Mouse (Mus musculus) Patski (cell line): ENCODE measurements around the gene Slc22a5. TPM values are rescaled to one million over a fixed set of nuclear protein-coding genes. Genes with fewer than 3 reads are reported as not detected.
"Not testable (repeated sequence)": the region's sequence is repeated elsewhere in the genome, so short reads cannot be mapped to it uniquely, and the experiment has no call there.

Source experiments
- ATAC-seq: fragments of 100-300 bp; one replicate; pipeline ENCODE4 v1.8.0; 2021
- CTCF ChIA-PET: fragments of 350-600 bp; sonication (Branson Sonifier 250); formaldehyde crosslinking; loops from one replicate; lab custom pipeline; 2022; ENCODE audit warnings: inconsistent platforms; lab: Charles Lee
- POLR2A ChIA-PET: fragments of 350-600 bp; sonication (Branson Sonifier 250); formaldehyde crosslinking; loops from one replicate; lab custom pipeline; 2022; ENCODE audit warnings: antibody characterized with exemption, inconsistent platforms; lab: Charles Lee
- DNase-seq: peaks from one replicate; pipeline ENCODE4 v3.0.0-alpha.2; 2011; ENCODE audit warnings: low read depth, low spot score
- H3K27me3 ChIP-seq: fragments of 371-371 bp; one replicate; pipeline ENCODE4 v1.5.1; 2021
- CTCF ChIP-seq: fragments of 100-300 bp; IDR thresholded peaks from one replicate; pipeline ENCODE4 v1.5.1; 2021
- in situ Hi-C: fragments of 300-500 bp; cut with MboI; formaldehyde crosslinking; loops from 3 replicates; pipeline ENCODE4 v1.11.1; 2018; ENCODE audit warnings: low pct_unique_long_range_greater_than_20kb, mixed read lengths
- polyA plus RNA-seq: library from polyadenylated mRNA; unstranded; gene quantifications from one replicate; pipeline ENCODE4 v1.2.3, GENCODE M21; 2021

The Slc22a5 gene
- polyA plus RNA-seq, 1 experiment from 2014 or later = 26.7 TPM

DNA sequence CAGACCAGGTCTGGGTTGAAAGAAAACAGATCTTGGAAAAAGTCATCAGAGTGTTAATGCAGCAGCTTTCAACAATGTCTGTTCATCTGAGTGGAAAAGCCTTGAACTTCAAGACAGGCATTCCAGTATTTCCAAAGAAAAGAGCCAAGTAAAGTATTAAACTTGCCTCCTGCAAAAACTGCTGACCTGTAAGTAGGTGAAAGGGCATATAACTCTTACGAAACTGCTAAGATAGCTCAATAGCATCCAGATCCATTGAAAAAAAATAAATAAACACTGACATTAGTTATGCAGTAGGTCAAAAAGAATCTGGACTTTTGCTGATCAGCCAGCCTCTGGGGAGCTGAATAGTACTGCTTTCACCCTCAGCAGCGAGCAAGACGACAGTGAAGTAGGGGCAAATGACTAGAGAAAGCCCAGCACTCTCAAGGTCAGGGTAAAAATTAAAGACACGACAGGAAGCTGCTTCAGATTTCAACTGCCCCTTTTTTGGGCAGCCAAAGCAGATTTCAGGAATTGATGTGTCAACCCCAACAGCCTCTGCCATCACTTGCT, 2.3 kb downstream of the Slc22a5 start:
- in situ Hi-C loops = loop anchor here (25.0 kb wide), 1 partner anchor 427 kb away; the partner anchor contains the start of genes Gm10447, Gm9837 and Shroom1
- no peak for ATAC-seq
- POLR2A ChIA-PET = interaction anchor here (0.9 to 1.2 kb wide), 2 partner anchors 12 to 31 kb away, joined by 3 read pairs; no protein-coding TSS in a partner anchor
- TF ChIP-seq CTCF = no peak
- H3K27me3 ChIP-seq = no peaks in the 10 kb centered on the region
- peak; percentile 28 for DNase-seq
- CTCF ChIA-PET = interaction anchor here (1.1 to 1.3 kb wide), 2 partner anchors 9 to 39 kb away, joined by 4 read pairs; no protein-coding TSS in a partner anchor

DNA sequence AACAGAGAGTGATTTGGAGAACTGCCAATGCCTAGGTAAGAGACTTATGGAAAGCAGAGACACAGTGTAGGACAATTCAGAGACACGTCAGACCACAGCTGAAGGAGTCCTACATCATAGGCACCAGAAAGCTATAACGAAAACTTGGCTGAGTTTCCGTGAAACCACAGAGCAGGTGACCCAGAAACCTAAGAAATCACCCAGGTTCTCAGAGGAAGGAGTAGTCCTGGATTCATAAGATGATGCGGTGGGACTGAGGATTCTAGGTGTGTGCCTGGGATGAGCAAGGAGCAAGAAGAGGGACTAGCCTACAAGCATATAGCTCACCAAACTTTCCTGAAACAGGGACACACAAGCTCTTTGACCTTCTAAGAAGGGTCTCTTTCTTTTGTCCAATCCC, 3.2 kb downstream of the Slc22a5 start:
- ATAC-seq (no peak), DNase-seq (no peak)
- TF ChIP-seq CTCF = no peak
- ChIA-PET POLR2A (interaction anchor here (1.2 kb wide), 1 partner anchor 30 kb away, joined by 3 read pairs; no protein-coding TSS in a partner anchor), CTCF (interaction anchor here (1.0 to 1.3 kb wide), 2 partner anchors 8 to 153 kb away, joined by 3 to 4 read pairs; no protein-coding TSS in a partner anchor)
- in situ Hi-C loops = loop anchor here (25.0 kb wide), 1 partner anchor 426 kb away; the partner anchor contains the start of genes Gm10447, Gm9837 and Shroom1
- no peaks in the 10 kb centered on the region for H3K27me3 ChIP-seq

GRCm38 (mm10) chr11:53883287-53883686, 8.2 kb downstream of the Slc22a5 start:
- in situ Hi-C loops = loop anchor here (25.0 kb wide), 1 partner anchor 421 kb away; the partner anchor contains the start of genes Gm10447, Gm9837 and Shroom1
- ChIA-PET CTCF (no interaction called here), POLR2A (no interaction called here)
- DNase-seq (no peak), ATAC-seq (no peak)
- no peak for TF ChIP-seq CTCF
- H3K27me3 ChIP-seq = no peaks in the 10 kb centered on the region

- H3K27me3 ChIP-seq, POLR2A ChIA-PET, ATAC-seq, DNase-seq: not testable (repeated sequence)
- peak; percentile 33 for TF ChIP-seq CTCF
- in situ Hi-C loops = loop anchor here (25.0 kb wide), 1 partner anchor 416 kb away; the partner anchor contains the start of genes Gm10447, Gm9837 and Shroom1
- CTCF ChIA-PET = interaction anchor here (1.8 kb wide), 1 partner anchor 141 kb away, joined by 4 read pairs; no protein-coding TSS in a partner anchor
These were observed 13.4 kb downstream of the Slc22a5 start for GRCm38 (mm10) chr11:53878096-53878495.

DNA sequence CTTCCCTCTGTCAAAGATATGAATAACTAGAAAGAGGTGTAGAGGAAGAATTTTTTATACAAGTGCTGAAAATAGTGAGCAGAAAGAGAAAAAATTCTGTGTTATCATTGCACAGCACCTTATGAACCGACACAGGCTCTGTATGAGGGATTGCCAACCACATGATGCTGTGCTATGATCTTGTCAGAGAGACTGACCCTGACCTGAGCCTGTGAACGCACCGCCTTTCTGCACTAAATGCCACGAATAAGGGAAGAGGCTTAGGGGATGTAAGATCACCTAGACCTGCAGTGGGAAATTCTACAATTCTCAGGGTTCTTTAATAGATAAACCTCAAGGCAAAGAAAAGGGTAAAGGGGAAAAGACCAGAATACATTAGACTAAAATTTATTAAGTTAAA, 15.0 kb downstream of the Slc22a5 start:
- CTCF ChIA-PET = no interaction called here

DNA sequence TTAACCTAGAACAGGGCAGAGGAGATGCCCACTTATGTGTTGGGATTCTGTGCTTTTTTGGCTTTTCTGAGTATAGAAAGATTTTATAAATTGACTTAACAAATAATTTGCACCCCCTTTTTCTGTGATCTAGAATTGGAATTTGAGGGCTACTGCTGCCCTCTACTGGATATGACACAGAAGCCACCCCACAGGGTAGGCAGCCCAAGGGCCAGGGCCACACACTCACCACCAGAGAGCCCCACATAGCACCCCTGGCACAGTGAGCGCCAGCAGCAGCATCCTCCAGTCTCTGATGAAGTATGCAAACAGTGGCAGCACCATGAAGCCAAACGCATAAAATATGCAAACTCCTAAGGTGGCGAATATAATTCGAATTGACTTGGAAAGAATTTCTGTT, 16.8 kb downstream of the Slc22a5 start:
- DNase-seq = no peak
- POLR2A ChIA-PET = no interaction called here
- CTCF ChIA-PET = no interaction called here
- peak; percentile 76 for TF ChIP-seq CTCF
- in situ Hi-C loops = loop anchor here (25.0 kb wide), 1 partner anchor 412 kb away; the partner anchor contains the start of genes Gm10447, Gm9837 and Shroom1
- no peaks in the 10 kb centered on the region for H3K27me3 ChIP-seq
- ATAC-seq = no peak

More for the DNA sequence above, 15.0 kb downstream of the Slc22a5 start:
- H3K27me3 ChIP-seq = no peaks in the 10 kb centered on the region
- TF ChIP-seq CTCF = no peak
- in situ Hi-C loops = loop anchor here (25.0 kb wide), 1 partner anchor 414 kb away; the partner anchor contains the start of genes Gm10447, Gm9837 and Shroom1
- DNase-seq (no peak), ATAC-seq (no peak)
- POLR2A ChIA-PET = no interaction called here

GRCm38 (mm10) chr11:53873909-53874704, 17.4 kb downstream of the Slc22a5 start:
- ATAC-seq, CTCF ChIA-PET, POLR2A ChIA-PET, DNase-seq, in situ Hi-C loops, H3K27me3 ChIP-seq: not testable (repeated sequence)

- DNase-seq = no peak
- ATAC-seq = no peak
- in situ Hi-C loops = no loop called here
- ChIA-PET CTCF (no interaction called here), POLR2A (no interaction called here)
- no peaks in the 10 kb centered on the region for H3K27me3 ChIP-seq
- no peak for TF ChIP-seq CTCF
These were observed 19.5 kb downstream of the Slc22a5 start for GRCm38 (mm10) chr11:53871786-53872507.

- ChIA-PET CTCF (interaction anchor here (1.1 kb wide), 1 partner anchor 128 kb away, joined by 3 read pairs; no protein-coding TSS in a partner anchor), POLR2A (no interaction called here)
- ATAC-seq (no peak), DNase-seq (no peak)
- in situ Hi-C loops = no loop called here
- TF ChIP-seq CTCF = no peak
- H3K27me3 ChIP-seq = no peaks in the 10 kb centered on the region
These were observed 22.3 kb downstream of the Slc22a5 start for GRCm38 (mm10) chr11:53869172-53869571.

DNA sequence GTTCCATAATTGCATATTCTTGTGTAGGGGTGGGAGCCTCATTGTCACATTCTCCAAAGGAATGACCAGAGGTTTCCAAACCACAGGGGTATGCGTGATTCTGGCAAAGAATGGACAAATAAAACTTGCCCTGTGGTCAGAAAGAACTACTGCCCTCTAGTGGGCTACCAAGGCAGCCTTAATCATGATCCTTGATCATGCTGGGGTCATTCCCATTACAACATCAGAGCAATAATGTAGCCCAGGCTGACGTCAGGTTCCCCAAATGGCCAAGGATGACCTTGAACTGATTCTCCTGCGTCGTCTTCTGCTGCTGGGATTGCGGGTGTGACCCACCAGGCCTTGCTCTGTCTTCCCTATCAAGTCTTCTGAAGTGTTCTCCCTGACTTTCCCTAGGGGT, 23.1 kb downstream of the Slc22a5 start:
- ATAC-seq, DNase-seq, POLR2A ChIA-PET, H3K27me3 ChIP-seq, in situ Hi-C loops: not testable (repeated sequence)
- CTCF ChIA-PET = interaction anchor here (1.1 kb wide), 1 partner anchor 127 kb away, joined by 3 read pairs; no protein-coding TSS in a partner anchor
- peak; percentile 2 for TF ChIP-seq CTCF

- DNase-seq, CTCF ChIA-PET, H3K27me3 ChIP-seq, POLR2A ChIA-PET, in situ Hi-C loops, ATAC-seq: not testable (repeated sequence)
These were observed 26.6 kb downstream of the Slc22a5 start for GRCm38 (mm10) chr11:53864724-53865310.

- DNase-seq, in situ Hi-C loops, H3K27me3 ChIP-seq, ATAC-seq: not testable (repeated sequence)
- ChIA-PET CTCF (interaction anchor here (0.7 to 2.1 kb wide), 5 partner anchors 11 to 126 kb away, joined by 3 to 8 read pairs (median 3); no protein-coding TSS in a partner anchor), POLR2A (interaction anchor here (0.6 kb wide), 1 partner anchor 1360 kb away, joined by 8 read pairs; no protein-coding TSS in a partner anchor)
These were observed 30.5 kb downstream of the Slc22a5 start for GRCm38 (mm10) chr11:53860944-53861343.
